Mouse (Mus musculus): ENCODE results near the gene 2510009E07Rik. TPM values are rescaled to one million over a fixed set of nuclear protein-coding genes. Genes with fewer than 3 reads are reported as not detected.
"Not testable (repeated sequence)": the region's sequence is repeated elsewhere in the genome, so short reads cannot be mapped to it uniquely, and the experiment has no call there.

The 2510009E07Rik gene
- total RNA-seq, 2 experiments from 2014 or later = 35.8 to 42.4 TPM

DNA sequence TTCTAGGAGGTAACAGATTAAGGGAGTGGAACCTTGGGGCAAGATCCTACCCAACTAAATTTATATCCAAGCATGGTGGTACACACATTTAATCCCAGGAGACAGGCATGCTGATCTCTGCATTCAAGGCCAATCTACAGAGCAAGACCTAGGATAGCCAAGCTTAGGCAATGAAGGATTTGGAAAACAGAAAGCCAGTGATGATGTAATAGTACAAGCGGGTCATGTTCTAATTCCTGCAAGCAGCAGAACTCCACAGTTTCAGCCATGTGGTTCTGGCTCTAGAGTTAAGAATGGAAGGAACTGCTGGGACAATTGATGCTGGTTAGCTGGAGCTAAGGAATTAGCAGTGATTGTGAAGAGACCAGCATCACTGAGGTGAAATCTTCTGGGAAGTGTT is 20.8 kb downstream of the 2510009E07Rik start:
- DNase-seq = not testable (repeated sequence)

DNA sequence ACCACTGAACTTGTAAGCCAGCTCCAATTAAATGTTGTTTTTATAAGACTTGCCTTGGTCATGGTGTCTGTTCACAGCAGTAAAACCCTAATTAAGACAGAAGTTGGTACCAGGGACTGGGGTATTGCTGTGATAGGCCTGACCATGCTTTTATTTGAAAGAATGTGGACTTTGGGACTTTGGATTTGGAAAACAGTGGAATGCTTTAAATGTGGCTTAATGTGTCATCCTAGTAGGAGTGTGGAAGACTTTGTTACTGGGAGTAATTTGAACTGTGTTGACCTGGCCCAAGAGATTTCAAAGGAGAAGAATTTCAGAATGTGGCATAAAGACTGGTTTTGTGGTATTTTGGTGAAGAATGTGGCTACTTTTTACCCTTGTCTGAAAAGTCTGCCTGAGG is 21.4 kb downstream of the 2510009E07Rik start:
- not testable (repeated sequence) for DNase-seq

DNA sequence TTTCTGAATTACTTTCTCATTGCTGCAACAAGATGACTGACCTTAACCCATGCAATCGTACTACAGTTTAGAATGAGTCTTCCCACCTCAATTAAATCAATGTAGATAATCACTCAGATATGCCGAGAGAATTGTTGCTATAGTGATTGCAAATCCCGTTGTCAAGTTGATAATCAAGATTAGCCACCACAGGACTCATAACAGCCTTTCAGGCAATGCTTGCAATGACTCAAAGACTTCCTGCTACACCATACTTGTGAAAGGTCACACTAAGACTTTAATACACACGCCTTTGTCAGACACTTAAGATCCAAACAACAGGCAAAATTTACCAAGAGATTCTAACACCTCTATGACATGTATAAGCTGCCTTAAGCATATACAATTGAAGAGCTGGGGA is 22.6 kb downstream of the 2510009E07Rik start:
- DNase-seq = no peak

DNA sequence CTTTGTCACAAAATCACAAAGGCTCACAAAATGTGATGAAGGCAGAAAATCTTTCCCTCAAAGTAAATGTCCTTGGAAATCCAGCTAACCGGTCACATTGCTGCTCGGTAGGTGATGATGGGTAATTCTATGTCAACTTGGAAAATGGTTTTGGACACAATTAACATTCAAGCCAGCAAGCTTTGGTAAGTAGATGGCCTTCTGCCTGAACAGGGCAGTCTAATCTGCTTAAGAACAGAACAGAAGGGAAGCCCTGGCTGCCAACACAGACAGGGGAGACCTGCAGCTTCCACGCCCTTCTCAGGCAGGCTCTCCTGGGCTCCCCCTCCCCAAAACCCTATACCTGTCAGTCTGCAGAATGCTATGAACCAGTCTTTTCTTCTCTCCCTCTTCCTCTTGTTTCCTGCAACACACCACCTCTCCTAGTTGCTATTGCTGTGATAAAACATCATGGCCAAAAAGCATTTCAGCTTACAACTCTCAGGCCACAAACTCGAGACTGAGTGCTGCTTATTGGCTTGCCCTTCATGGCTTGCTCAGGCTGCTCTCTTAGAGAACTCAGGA is 29.0 kb downstream of the 2510009E07Rik start:
- DNase-seq = no peak

DNA sequence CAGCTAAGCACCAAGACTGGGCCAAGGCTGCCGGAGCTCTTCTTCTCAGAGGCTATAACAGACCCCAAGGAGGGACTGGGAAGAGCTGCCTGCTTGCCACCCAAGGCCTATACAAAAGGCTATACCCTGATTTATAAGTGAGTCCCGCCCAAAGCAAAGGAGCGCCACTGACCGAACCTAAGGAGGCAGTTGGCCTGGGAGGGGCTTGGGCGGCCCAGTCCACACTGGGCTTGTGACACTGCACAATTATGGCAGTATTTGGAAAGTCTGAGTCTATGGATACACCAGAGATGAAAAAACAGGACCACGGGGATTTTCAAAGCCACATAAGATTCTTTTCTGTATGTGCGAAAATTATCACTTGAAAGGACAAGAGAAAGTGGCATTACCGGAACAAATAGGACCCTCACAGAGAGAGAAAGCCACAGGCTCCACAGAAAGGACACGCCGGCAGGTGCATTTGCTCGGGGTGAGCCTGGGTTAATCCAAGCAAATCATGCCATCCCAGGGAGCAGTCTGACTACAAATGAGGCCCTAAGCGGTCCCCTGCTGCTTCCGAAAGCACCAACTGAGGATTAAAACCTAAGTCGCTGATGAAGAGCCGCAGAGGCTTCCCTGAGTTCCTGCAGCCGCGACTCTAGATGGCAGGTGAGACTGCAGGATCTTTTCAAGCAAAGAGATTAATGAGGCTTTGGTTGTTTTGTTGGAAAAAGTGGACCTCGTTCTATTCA is 29.7 kb downstream of the 2510009E07Rik start:
- no peak for DNase-seq

DNA sequence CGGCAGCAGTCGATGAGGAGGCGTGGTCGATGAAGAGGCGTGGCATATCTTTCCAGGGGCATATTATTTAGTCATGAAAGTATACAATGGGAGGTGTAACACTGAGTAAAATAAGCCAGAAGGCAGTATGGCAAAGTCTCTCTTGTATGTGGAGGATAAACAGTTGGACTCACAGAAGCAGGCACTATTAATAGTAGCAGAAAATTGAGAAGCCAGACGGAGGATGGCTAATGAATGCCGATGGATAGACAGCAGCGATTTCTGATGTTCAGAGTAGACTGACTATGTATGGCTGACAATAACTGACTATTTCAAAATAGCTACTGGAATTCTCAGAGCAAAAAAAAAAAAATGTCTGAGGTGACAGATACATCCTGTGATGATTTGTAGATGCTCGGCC is 38.5 kb downstream of the 2510009E07Rik start:
- DNase-seq = no peak

DNA sequence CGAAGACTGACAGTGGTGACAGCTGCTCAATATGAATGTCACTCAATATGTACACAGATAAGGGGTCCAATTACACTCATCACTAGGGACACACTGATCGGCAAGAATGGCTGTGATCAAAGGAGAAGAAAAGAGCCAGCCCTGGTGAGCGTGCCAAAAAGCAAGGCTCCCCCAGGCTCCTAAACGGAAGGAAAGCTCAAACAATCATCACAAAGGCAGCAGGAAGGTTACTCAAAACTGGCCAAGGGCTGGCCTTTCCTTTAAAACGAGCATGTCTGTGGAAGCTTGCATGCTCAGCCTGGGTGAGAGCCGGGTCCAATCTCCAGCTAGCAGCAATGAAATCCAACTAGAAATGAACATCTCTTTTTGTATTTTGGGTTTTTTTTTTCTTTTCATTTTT is 39.2 kb downstream of the 2510009E07Rik start:
- no peak for DNase-seq

DNA sequence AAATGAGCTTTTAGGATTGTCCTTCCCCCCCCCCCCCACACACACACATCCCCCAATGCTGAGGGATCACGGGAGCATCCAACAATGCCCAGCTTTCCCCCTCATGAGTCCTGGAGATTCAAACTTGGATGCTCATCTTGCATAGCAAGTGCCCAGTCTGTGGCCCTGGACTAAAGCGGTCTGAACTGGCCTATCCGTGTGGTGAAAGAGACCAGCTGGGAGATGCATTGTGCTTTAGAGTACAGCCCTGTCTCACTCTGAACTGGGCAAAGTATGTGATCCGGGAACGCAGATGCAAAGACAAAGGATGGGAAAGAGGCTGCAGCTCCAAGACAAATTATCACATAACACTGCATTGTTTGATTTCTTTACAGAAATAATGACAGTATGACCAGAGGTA is 40.1 kb downstream of the 2510009E07Rik start:
- no peak for DNase-seq

DNA sequence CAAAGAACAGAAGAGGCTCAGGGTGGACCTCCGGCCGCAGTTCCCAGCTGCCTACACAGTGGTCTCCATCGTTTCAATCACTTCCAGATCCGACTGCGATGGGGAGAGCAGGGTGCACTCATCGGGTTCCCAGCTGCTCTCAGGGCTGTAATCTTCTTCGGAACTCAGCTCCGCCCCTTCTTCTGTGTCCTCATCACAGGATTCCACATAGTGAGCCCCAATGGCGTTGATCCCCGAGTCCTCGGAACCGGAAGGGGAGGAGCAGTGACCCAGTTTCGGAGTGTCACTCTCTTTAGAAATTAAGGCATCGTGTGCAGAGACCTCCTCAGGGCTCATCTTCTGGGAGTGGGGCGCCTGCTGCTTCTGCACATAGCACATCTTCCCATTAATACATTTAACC is 41.3 kb downstream of the 2510009E07Rik start:
- no peak for DNase-seq

DNA sequence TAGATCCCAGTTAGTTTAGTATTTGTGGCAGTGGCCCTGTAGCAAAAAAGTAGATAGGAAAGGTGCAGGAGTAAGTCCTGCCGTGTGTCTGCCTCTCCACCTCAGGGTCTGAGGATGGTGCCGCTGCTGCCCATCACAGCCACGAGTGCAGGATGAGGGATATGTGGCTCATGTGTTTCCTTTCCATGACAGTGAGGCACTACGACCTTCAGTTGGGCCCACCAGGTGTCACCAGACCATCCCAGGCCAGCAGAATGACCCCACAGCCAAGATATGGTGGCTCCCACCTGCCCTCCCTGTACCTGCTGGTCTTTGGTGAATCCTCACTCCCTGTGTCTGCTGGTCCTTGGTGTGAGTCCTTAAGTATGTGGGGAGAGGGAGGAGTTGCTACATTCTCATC is 43.3 kb downstream of the 2510009E07Rik start:
- no peak for DNase-seq

DNA sequence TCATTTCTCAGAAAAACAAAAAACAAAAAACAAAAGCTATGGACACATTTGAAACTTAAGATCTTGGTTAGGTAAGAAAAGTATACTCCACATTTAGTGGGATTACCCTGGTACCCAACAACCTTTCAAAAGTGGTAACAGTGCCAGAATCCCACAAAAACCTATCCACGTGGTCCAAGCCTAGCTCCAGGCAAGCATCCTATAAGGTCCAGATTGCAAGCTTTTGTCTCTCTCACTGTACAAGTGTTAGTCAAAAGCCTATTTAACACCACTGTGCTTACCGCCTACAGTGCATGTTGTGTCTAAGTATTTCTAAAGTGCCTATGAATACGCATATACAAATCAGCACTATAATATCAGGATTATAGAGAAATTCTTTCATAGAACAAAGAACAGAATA is 44.2 kb downstream of the 2510009E07Rik start:
- no peak for DNase-seq

DNA sequence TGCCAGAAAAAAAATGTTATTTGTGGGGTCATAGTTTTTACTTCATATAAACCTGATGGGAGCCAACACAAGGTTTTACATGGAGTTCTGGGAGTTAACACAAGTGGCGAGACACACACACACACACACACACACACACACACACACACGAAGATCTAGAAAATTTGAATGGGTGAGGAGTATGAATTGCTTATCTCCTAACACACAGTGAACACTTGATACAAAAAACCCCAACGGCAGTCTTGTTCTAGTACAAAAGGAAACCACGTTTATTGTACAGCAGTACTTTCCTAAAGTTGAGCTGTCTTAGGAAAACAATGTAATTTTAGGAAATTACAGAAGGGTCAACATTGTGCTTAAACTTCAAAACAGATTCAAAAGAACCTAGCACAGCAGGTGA is 45.7 kb downstream of the 2510009E07Rik start:
- DNase-seq = no peak

DNA sequence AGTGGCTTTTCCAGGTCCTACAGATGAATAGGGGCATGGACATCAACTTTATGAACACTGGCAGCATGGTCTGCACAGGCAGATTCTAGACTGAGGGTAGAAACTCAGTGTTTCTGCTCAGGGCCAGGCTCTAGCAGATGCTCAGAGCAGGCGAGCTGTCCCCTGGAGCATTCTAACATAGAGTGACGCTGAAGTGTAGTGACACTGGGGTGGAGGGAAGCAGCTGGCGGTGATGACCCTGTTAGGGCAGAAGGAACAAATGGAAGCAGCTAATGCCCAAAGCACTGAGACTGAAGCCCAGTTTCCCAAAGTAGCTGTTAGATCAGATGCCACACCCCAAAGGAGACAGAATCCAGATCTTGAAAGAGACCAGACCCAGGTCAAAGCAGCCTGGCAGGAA is 48.0 kb downstream of the 2510009E07Rik start:
- DNase-seq = no peak

DNA sequence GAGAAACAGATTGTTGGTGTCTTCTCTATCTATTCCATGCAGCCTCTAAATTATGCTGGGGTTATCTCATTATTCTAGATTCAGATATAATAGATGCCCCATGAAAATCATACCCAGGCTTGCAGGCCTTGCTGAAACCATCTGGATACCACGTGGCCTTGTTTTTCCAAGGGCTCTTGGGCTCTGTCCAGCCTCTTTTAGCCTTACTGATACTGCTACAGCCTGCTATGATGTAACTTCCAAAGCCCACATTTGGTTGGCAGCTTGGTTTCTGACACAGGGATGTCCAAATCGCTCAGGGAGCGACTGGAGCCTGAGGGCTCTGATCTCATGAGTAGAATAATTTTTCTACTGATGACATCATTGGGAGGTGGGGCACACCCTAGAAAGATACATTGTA is 48.5 kb downstream of the 2510009E07Rik start:
- no peak for DNase-seq

DNA sequence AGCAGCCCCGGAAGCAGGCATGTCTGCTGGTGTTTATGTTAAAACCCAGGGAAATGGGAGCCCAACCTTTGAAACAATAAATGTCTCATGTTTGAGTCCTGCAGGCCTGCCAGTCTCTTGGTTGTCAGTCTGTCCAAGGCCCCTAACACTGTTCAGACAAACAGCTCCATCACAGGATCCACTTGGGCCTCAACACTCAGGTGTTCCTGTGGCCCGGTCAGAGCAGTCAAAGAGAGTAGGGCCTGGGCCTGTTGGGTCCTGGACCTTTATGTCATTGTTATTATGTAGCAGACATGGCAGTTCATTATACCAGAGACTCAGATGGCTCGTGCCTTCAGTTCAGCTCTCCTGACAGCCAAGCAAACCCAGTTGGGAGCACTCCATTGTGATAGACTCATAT is 49.9 kb downstream of the 2510009E07Rik start:
- no peak for DNase-seq

DNA sequence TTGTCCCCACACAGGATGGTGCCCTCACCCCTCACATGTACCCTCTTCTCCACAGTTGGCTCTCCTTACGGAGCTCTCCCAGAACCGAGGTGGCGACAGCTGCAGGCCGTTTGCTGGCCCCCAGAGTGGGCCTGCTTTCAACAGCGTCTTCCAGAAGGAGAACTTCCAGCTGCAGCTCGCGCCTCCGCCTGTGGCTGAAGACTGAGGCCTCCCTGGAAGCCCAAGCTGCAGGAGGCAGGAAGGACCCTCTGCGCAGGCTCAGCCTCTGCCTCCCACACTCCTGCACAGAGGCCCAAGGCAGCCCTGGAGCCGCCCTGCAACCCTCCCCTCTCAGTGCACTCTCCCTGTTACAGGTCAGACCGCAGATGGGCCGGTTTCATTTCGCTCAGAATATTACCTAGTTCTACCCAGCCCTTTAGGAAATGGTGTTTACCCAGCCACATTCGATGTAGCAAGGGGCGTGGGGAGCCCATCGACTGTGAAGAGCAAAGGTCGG is 50.4 kb downstream of the 2510009E07Rik start:
- no peak for DNase-seq

DNA sequence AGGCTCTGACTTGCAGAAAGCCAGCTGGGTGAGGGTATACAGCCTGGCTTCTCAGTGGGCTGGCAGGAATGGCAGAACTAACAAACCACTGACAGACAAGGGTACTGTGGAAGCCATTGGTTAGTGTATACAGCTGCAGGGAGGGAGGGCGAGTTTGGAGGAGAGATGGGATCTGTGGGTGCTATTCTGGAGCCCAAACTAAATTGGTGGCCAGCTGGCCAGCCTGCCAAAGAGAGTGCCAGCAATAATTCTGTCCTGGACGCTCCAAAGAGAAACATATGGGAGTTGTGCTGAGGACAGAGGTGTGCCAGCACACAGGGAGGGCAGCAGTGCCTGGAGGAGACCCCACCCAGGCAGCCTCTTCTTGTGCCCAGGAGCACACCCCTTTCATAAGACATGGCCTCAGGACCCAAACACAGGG is 50.8 kb downstream of the 2510009E07Rik start:
- no peak for DNase-seq

DNA sequence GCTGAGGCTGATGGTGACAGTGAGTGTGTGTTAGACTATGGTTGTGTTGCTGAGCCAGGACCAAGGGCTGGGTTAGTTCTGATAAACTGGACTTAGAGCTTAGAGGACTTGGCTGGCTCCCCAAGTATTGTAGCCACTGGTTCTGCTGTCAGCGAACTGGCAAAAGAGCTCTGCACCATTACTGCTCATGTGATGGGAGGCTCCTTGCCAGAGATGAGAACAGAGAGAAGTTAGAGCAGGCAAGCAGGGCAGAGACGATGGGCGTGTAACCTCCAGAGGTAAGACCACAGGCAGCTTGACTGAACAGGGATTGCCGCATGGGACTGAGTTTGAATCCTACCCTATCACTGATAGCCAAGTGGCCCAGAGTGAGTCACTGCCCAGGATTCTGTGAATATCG is 51.6 kb downstream of the 2510009E07Rik start:
- no peak for DNase-seq

DNA sequence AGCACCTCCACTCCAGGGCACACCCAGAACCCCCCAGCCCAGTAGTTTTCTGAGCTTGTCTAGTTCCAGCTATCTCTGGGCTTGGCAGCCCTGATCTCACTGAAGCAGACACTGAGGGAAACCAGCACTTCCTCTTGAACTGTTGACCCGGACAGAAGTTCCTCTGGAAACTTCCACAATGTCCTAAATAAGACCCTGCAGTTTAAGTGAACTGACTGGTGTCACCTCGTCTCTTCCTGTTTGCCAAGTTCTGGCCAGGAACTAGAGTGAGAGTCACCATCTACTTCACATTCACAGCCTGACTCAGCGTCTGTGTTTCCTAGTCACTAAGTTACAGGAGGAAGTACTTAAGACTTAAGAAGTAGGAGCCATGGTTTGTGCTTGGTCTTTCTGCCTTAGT is 52.5 kb downstream of the 2510009E07Rik start:
- DNase-seq = no peak

DNA sequence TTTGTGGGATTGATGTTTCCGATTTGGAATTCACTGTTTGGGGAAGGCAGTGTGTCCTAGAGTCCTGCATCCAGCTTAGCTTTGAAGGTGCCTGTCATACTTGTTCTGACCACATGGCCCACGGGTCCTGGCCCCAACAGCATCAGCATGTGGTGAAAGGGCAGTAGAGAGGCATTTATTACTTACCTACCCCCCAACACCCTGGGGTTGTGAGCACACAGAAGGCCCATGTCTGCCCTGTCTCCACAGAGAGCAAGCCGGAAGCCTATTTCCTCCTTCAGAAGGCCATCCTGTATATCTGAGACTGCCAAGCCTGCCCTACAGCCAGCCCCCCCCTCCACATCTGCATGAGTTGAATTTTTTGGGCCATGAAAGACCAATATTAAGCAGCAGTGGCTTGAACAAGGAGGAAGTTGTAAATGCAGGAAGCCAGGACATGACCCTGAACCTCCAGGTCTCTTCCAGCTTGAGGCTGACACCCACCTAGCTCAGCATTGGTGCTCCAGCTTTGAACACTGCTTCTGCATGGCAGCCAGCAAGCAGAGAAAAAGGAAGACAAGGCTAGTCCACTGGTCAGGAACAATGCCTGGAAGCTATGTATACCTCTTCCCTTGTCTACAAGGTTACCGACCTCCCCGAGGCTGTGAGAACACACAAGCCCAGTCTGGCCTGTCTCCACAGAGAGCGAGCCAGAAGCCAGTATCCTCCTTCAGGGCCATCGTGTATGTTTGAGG is 53.5 kb downstream of the 2510009E07Rik start:
- no peak for DNase-seq

DNA sequence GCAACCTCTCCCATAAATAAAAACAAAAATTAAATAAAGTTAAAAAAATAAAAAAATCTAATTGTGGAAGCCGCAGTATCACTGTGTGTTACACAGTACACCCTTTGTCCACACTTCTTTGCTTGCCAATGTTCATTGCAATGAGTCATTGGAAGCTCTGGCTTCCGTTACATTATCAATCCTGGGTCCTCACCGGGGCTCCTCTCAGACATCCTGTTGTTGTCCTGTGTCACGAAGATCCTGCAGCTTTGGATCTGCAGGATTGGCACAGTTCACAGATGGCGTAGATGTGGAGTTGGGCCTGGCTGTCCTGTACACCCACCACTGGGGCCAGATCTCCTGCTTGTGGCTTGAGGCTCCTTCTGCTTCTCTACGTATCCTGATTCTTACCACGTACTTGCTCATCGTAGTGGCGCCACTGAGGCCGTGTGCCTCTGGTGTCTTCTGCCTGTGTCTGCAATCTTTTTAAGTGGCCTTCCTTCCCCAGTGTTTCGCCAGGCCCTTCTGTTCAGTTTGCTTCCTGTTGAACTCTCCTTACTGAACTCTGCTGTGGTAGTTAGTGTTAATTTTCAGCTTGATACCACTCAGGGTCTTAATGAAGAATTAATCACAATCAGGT is 57.2 kb downstream of the 2510009E07Rik start:
- no peak for DNase-seq

DNA sequence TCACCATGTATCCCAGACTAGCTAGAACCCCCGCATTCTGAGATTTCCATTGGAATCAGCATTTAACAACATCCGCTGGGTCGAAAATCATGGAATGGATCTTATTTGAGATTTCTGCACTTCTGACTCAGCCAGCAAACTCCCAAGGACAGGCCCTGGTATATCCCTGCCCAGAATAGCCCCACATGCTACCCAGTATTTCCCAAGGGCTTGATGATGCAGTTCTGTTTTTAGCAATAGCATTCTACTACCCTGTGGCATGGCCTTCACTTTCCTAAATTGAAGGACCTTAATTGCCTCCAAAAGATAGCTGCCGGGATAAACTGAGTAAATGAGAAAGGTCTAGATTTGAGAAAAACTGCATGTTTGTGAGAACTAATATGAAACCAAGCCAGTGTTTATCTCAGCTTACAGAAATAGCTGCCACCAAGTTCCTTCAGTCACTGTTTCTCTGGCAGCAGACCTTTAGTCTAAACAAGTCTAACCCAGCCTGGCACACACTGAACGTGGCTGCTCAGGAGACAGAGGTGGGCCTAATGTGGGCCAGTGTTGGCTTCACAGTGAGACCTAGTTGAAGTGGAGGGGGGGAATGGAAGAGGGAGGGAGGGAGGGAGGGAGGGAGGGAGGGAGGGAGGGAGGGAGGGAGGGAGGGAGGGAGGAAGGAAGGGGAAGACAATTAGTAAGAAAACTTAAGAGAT is 58.2 kb downstream of the 2510009E07Rik start:
- no peak for DNase-seq

DNA sequence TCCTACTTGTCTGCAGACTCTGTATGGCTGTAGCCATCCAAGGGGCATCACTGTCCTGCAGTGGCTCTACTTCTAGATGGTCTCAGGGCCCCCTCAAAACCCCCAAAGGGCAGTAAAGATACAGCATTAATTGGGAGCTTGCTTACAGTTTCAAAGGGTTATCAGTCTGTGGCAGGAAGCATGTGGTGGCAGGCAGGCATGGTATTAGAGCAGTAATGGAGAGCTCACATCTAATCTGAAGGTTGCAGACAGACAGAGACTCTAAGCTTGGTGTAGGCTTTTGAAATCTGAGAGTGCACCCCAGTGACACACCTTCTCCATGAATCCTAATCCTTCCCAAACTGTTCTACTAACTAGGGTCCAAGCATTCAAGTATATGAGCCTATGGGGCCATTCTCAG is 60.0 kb downstream of the 2510009E07Rik start:
- no peak for DNase-seq
